Mouse (Mus musculus) erythroid progenitor cell, adult 5-6 weeks (primary cell): Measurements from ENCODE around the gene Hapln4. TPM values are rescaled to one million over a fixed set of nuclear protein-coding genes. Genes with fewer than 3 reads are reported as not detected.
A peak's percentile ranks its signal among the peaks of the same experiment; 100 is the strongest.
"Not testable (repeated sequence)": the region's sequence is repeated elsewhere in the genome, so short reads cannot be mapped to it uniquely, and the experiment has no call there.

Experiments
- ATAC-seq: replicated peaks from 2 replicates; pipeline ENCODE4 v1.8.0; 2016; ENCODE audit warnings: moderate number of reproducible peaks, mild to moderate bottlenecking, moderate TSS enrichment, inconsistent platforms; ENCODE audit not compliant: poor library complexity, low FRiP score, severe bottlenecking
- total RNA-seq, 2 experiments: library from RNA; stranded (forward) in 1 of 2; stranded (reverse) in 1 of 2; fragments of 150-400 nt in 1 of 2; fragments of 186-747, 209-891 nt in 1 of 2; gene quantifications; 2 replicates each; pipeline versions ENCODE4 v1.2.3 to v1.2.4; 2015 to 2017; ENCODE audit warnings: low replicate concordance in 2 of 2

Hapln4 gene
- total RNA-seq (2015; ENCODE audit: low replicate concordance) (not detected in 2 replicates), total RNA-seq (2017; ENCODE audit: low replicate concordance) (not detected in 2 replicates)

DNA sequence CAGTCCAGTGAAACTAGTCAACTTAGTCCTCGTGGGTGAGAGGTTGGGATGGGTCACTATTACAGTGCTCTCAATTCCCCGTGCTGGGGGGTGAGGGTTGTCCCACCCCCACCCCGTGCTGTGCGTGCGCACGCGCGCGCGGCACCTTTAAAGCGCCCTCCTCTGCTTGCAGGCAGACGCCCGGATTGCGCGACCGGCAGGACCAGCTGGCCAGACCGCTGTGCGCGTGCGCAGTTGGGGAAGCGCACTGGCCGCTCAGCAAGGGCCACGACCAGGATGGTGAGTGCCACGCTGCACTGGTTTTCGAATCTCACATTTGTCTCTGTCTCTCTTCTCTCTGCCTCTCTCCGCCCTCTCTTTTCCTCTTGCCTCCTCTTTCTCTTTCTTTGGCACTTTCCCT lies at the start of gene Hapln4:
Hapln4 (plus strand) TSS at position 173 of the 400 bp plus-strand sequence.
- no peak for ATAC-seq

DNA sequence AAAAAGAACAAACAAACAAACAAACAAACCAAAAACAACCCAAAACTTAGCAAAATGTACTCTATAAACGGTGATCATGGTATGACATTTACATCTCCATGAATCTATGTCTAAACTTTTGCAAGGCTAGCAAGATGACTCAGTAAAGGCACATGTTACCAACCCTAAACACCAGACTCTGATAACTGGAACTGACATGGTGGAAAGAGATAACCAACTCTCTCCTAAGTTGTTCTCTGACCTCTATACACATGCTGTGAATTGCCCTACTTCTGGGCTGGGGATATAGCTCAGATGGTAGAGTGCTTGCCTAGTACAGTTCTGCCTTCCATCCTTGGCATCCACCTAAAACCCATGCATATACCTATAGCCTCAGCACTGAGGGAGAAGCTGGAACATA lies 45.3 kb upstream of the Hapln4 start:
- ATAC-seq: 0 out of 2 replicates have a peak, but pooled peaks have one; percentile 17

DNA sequence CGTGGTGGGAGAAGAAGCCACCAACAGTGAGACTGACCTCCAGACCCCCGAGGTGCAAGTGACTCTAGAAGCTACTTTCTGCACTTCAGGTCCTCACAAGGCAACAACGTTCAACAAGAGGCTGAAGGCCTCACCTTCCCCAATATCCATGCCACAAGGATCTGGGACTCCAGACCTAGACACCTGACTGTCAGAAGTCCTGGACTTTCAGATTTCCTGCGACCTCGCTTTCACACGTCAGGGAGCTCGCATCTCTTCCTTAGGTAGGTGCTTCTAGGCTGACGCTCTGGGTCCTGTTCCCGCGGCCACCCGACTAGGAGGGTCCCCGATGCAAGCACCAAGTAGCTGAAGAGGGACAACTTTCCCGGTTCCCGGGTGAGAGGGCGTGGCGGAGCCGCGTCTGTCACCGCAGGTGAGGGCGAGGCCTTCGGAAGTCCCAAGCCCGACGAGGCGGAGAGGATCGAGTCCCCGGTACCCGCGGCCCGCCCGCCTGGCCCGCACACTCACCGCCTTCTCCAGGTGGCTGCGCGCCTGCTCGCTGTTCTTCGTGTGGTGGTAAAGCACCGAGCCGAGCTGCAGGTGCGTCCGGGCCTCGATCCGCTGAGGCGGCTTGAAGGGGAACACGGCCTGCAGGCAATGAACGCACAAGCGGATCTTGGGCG lies 41.2 kb upstream of the Hapln4 start:
- ATAC-seq: peak; percentile 49

DNA sequence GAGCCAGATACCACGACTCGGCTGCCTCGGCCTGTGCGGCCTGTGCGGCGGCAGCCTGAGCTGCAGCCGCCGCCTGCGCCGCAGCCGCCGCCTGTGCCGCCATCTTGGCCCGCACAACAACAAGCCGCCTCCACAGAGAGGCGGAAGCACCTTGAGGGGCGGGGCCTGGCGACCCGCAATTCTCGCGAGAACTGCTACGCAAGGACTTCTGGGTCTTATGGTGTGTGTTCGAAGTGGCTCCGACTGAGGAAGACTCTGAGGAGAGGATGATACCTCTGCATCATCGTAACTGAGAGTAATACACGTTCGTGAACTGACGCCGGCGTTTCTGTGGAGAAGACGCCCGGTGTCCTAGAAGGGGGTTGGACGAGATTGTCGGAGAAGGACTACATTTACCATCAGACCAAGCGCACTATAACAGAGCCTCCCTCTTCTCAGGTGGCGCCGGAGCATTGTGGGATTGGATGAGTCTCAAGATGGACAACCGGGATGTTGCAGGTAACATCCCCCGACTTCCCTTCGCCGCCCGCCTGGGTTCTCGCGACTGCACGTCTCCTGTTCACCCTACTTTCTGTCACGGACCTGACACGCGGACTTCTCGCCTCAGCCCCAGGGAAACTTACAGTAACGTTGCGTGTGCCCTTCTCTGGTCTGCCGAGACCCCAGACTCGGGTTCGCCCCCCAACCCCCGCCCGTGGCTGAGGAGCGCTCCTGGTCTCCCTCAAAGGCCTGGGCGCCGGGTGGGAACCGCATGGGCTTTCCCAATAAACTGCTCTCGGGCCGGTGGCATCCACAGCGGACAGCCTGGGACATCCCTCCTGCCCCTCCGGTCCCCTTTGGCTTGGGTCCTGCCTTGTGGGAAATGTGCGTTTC lies 40.4 kb upstream of the Hapln4 start, which contains the start of the genes Mau2 and Sugp1:
Mau2 (minus strand) TSS at position 152 of the 873 bp plus-strand sequence.
Sugp1 (plus strand) TSS at position 231 of the 873 bp plus-strand sequence.
- peak; percentile 92 for ATAC-seq

DNA sequence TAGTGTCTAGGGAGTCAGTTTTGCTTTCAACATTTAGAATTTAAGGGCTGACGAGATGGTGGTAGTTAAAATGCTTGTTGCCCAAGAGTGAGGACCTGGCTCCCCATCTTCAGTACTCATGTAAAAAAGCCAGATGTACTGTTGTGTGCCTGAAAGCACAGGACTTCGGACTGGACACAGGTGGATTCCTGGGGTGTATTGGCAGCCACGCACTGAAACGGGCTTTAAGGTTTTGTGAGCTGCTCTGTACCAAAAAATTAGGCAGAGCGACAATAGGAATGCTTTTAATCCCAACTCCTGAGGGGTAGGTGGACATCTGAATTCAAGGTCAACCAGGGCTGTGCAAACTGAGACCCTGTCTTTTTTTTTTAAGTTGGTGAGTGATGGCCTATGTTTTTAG lies 39.3 kb upstream of the Hapln4 start:
- ATAC-seq: no peak

DNA sequence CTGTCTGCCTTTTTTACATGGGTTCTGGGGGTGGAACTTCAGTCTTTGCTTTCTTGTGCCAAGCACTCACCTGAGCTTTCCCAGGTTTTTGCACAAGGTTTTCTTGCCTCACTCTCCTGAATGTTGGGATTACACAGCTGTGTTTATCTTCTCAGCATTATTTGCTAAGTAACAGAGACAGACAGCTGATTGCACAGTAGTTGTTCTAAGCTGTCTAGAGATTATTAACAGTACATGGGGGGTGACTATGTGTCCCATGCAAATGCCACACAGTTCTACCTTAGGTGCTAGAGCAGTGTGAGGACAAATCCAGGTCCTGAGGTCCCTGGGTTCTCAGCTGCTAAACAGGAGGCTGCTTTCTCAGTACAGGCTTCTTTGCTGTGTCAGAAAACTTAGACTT lies 33.6 kb upstream of the Hapln4 start:
- no peak for ATAC-seq

DNA sequence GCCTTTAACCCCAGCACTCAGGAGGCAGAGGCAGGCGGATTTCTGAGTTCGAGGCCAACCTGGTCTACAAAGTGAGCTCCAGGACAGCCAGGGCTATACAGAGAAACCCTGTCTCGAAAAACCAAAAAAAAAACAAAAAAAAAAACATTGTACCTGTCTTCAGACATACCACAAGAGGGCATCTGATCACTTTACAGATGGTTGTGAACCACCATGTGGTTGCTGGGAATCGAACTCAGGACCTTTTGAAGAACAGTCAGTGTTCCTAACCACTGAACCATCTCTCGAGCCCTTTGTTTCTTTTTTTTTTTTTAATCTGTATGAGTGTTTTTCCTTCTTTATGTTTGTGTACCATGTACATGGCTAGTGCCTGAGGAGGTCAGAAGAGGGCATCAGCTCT lies 32.8 kb upstream of the Hapln4 start:
- ATAC-seq: not testable (repeated sequence)

DNA sequence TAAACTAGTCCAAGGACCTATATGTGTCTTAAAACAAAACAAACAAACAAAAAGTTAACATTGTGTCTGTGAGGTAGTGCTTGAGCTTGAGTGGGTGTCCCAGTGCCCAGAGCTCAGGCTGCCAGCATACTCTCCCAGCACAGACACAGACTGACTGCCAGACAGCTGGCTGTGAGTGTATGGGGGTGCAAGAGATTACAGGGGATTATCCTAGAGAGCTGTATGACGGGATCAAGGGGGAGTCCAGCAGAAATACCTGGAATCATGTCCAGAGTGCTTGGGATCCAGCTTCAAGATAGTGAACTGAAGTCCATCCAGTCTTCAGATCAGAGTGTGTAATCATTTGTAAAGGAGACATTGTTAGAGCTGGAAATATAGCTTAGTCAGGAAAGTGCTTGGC lies 25.5 kb upstream of the Hapln4 start:
- no peak for ATAC-seq

DNA sequence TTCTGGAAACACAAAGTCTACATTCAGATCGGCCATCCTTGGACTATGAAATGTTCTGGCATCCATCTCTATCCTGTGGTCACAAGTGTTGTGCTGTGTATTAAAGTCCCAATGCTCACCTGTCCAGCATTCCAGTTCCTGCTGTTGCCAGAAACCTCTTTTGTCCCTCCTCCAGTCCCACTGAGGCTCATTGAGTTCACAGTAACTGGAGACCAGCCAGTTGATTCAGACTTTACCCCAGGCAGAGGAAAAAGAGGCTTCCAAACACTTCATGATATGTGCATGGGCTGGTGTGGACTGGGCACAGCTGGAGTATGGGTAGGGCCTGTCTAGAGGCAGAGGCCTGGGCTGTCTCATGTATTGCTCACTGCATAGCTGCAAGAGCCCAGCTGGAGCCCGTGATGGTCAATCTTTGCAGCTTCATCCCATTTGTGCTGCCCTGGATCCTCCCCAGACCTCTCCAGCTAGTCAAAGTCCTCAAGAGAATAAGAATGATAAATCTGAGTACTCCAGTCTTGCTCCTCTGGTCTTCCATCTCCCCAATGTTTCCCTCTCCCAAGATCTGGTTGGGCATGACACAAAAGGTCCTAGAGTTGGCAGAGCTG lies 11.3 kb upstream of the Hapln4 start:
- no peak for ATAC-seq

DNA sequence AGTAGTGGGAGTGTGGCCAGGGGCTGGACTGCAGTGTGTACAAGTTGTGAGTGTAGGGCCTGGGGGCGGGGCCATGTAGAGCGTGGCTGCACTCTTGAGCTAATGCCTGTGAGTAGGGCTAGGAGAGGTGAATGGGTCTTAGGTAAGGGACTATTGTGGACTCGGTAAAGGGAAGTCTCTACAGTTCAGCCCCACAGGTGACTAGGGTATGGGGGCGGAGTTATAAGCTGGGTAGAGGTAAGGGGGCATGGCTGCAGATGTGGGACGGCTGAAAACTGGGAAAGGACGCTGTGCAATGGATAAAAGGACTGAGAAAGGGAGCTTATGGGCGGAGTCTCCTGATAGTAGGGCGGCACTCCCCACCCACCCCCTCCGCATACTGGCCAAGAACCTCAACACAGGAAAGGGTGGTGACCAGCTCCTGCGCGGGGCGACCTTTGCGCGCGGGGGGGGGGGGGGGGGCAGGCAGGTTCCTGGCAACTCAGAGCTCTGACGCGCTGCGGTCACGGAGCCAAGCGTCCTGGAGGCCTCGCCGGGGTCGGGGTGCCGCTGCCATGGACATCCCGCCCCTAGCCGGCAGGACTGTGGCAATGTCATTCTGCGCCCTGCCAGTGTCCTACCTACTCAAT lies 10.7 kb upstream of the Hapln4 start, which contains the start of gene Tm6sf2:
Tm6sf2 (plus strand) TSS at position 484 of the 629 bp plus-strand sequence.
- peak; percentile 50; the same call in 1 of the 2 replicates for ATAC-seq

DNA sequence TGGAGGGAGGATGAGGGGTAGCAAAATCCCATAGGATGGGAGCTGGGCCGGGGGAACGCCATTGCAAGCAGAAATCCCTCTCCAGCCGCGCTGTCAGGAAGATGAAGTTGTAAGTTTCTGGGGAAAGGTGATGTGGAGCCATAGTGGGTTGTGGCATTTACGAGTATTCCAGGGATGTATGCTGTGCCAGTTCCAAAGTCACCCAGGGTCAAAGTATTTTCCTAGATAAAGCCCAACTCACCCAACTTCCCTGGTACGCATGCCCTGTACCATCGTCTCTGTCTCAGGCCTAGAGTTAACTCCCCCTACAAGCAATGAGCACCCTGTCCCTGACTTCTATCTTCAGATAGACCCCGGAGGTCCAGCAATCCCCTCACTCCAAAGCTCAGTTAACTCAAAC lies 10.1 kb upstream of the Hapln4 start:
- no peak for ATAC-seq

DNA sequence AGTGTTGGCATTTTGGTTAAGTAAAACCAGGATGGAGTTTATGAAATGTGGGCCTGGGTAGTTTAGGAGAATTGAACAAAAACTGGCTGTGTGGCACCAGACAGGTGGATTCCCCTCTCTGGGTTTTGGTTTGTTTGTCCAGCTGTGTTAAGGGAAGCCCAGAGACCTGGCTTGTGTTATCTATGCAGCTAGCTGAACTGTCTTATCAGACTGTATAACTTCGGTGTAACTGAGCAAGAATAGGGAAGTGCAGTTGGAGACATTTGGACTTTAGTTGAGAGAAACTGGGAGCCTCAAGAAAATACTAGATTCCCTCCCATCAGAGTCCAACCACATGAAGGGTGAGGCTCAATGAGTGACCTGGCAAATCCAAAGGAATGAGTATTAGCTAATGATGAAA lies 9.6 kb upstream of the Hapln4 start:
- no peak for ATAC-seq

DNA sequence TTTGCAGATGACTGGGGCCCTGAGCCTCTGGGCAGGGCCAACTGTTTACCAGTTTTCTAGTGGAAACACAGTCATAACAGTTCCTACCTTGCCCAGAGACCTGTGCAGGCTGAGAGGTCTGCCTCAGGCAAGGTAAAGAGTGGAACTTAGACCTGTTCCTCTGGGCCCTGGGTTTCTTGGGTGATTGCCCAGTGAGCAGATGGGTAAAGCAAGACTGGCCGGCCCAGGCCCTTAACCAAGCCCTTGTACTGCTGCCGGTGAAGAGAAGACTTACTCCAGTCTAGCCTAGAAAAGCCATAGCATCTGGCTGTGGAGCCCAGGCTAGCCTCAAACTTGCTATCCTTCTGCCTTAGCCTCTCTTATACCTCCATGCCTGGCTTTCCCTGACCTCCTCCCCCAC lies 1.3 kb upstream of the Hapln4 start:
- ATAC-seq: no peak

DNA sequence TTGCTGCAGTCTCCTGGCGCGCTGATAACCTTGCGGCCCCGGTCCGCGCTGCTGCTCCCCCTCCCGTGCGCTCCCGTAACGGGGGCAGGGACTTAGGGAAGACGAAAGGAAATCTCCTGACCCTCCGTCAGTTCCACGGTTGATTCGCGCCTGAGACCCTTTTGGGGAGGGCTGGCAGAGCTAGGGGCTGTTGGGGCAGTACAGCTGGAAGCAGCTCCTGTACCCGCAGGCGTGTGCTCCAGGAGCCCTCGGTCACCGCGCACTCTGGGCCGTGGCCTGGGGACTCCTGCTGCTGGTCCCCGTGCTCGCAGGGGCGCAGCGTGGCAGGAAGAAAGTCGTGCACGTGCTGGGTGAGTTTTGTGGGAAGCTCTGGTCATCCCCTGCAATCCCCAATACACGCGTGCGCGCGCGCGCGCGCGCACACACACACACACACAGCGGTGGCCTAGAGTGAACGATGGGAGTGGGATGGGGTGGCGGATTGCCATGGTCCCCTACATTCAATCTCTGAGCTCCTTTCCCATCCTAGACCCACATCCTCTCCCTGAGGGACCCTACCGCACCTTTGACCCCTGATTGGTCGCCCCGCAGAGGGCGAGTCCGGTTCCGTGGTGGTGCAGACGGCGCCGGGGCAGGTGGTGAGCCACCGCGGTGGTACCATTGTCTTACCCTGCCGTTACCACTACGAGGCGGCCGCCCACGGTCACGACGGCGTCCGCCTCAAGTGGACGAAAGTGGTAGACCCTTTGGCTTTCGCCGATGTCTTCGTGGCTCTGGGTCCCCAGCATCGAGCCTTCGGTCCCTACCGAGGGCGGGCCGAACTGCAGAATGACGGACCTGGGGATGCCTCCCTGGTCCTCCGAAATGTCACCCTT lies 1.2 kb downstream of the Hapln4 start:
- no peak for ATAC-seq

DNA sequence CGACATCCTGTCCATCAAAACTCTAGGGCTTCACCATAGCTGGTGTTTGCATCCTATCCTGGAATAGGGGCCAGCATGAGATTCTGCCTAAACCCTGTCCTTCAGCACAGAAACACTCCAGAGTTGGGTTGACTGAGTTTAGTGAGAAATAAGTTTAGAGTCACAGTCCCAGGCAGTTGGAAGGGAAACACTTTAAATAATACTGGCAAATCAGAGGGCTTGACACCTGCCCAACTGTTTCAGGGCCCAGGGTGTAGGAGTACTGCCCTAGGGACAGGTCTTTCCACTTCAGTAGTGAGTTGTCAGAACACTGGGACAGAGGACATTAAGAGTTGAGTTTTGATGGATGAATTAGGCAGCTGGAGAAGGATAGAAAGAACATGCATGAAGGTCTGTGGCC lies 2.9 kb downstream of the Hapln4 start:
- no peak for ATAC-seq

DNA sequence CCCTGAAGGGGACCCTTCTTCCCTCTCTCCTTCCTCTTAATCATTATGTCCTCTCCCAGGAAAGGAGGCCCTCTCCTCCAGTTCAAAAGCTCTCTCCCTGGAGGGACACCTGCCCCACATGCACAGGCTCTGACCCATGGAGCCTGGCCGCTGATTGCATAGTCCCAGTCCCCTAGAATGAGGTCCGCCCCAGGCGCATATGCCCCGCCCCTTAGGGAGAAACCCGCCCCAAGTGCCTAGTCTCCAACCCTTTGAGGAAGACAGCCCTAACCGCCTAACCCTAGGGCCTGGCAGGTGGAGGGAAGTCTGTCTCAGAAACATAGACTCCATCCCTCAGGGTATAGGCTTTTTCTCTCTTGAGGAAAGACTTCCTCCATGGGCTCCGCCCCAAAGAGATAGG lies 4.0 kb downstream of the Hapln4 start:
- no peak for ATAC-seq

DNA sequence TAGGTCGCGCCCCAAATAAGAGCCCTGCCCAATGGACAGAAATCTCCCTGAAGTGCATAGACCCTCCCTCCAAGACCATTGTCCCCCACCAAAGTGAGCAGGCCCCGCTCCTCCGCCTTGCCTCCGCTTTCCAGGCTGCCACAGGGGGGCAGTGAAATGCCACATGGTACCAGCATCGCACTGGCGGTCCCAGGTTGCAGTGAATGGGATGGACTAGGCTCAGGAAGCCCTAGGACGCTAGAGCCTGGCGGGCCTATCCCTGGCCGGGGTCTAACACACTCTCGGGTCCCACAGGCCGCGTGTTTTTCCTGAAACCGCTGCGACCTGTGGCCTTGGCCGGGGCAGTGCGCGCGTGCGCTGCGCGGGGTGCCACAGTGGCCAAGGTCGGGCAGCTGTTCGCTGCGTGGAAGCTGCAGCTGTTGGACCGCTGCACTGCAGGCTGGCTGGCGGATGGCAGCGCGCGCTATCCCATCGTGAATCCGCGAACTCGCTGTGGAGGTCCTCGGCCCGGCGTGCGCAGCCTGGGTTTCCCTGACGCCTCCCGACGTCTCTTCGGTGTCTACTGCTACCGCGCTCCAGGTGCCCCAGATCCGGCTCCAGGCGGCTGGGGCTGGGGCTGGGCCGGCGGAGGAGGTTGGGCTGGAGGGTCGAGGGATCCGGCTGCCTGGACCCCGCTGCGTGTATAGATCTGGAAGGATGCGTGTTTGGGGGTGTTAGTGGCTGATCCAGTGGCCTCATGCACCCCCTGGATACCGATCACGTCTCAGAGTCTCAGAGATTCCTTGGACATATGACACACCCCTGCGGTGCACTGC lies 4.8 kb downstream of the Hapln4 start:
- ATAC-seq: no peak

DNA sequence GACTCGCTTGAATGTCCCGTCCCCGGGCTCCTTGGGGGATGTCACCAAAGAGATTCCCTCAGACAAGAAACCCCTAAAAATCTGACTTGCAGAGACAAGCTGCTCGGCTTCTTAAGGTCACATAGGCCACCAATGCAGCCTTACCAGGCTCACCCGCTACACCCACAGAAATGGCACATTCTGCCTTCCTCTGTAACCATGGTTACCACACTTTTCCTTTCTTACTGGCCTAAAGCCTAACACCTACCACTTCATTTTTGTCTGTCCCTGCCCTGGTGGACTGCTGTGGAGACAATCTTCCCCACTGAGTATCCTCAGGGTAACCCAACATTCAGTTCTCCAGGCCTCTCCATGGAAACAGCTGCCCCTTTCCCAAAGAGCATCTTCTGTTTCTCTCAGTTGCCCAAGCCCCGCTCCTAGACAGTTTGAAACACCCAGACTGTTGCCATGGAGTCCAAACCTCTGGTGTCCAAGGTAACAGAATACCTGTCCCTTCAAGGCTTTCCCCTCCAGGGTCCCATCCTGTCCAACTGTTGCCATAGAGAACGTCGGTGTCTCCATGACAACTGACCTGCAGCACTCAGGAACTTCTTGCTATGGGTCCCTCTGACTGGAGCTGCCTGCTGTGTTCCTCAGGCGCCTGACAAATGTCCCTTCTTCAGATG lies 6.2 kb downstream of the Hapln4 start:
- ATAC-seq: no peak
